Mouse (Mus musculus) MEL (cell line): ENCODE data around the gene Mtpn. TPM values are rescaled to one million over a fixed set of nuclear protein-coding genes. Genes with fewer than 3 reads are reported as not detected.

Experiments
- DNase-seq: peaks from one replicate; pipeline ENCODE4 v3.0.0; 2011; ENCODE audit warnings: low read depth, low spot score
- H3K27ac ChIP-seq: 2 replicates; pipeline ENCODE4 v1.5.1; 2012; ENCODE audit warnings: low read depth, mild to moderate bottlenecking, control low read depth, low read length, moderate library complexity; ENCODE audit not compliant: control insufficient read depth
- H3K27me3 ChIP-seq, 2 experiments: fragments of 150-350 bp in 1 of 2; sonication (generic) in 1 of 2; 2 replicates each; pipeline ENCODE4 v1.6.1; 2012; ENCODE audit warnings: low read length in 2 of 2, mild to moderate bottlenecking in 2 of 2, improper control_type of control experiment in 1 of 2, moderate library complexity in 1 of 2; ENCODE audit not compliant: insufficient read depth in 2 of 2, control insufficient read depth in 1 of 2
- H3K36me3 ChIP-seq, 2 experiments: 2 replicates each; pipeline ENCODE4 v1.6.1; 2012 to 2014; ENCODE audit warnings: low read length in 2 of 2, improper control_type of control experiment in 1 of 2, inconsistent platforms in 1 of 2, mild to moderate bottlenecking in 1 of 2; ENCODE audit not compliant: insufficient read depth in 2 of 2, control insufficient read depth in 1 of 2
- H3K4me1 ChIP-seq, 2 experiments: fragments of 150-350 bp in 1 of 2; sonication (generic) in 1 of 2; 2 replicates each; pipeline ENCODE4 v1.6.1; 2012; ENCODE audit warnings: low read length in 2 of 2, improper control_type of control experiment in 1 of 2, mild to moderate bottlenecking in 1 of 2; ENCODE audit not compliant: insufficient read depth in 2 of 2, control insufficient read depth in 1 of 2
- H3K4me3 ChIP-seq, 2 experiments: fragments of 150-350 bp in 1 of 2; sonication (generic) in 1 of 2; 2 replicates each; pipeline ENCODE4 v1.5.1; 2012; ENCODE audit warnings: low read depth in 2 of 2, low read length in 2 of 2, mild to moderate bottlenecking in 2 of 2, moderate library complexity in 2 of 2, control low read depth in 1 of 2, improper control_type of control experiment in 1 of 2; ENCODE audit not compliant: control insufficient read depth in 1 of 2, insufficient read depth in 1 of 2
- H3K79me2 ChIP-seq: 2 replicates; pipeline ENCODE4 v1.6.1; 2012; ENCODE audit warnings: mild to moderate bottlenecking, low read length, moderate library complexity; ENCODE audit not compliant: control insufficient read depth, poor library complexity, insufficient read depth
- H3K9ac ChIP-seq: 2 replicates; pipeline ENCODE4 v1.6.1; 2012; ENCODE audit warnings: low read depth, mild to moderate bottlenecking, control low read depth, low read length, moderate library complexity; ENCODE audit not compliant: control insufficient read depth, poor library complexity, severe bottlenecking
- H3K9me3 ChIP-seq: fragments of 150-350 bp; sonication (generic); replicated peaks from 2 replicates; pipeline ENCODE4 v1.6.1; 2012; ENCODE audit warnings: mild to moderate bottlenecking, low read length, improper control_type of control experiment, moderate library complexity; ENCODE audit not compliant: insufficient read depth
- CHD2 ChIP-seq: IDR thresholded peaks from 2 replicates; pipeline ENCODE4 v1.6.1; 2011; ENCODE audit warnings: low read length, improper control_type of control experiment
- E2F4 ChIP-seq: IDR thresholded peaks from 2 replicates; pipeline ENCODE4 v1.6.1; 2011; ENCODE audit warnings: low read depth, low read length, improper control_type of control experiment, borderline replicate concordance
- ELF1 ChIP-seq: IDR thresholded peaks from 2 replicates; pipeline ENCODE4 v1.6.1; 2014; ENCODE audit warnings: low read depth, mild to moderate bottlenecking, inconsistent platforms, low read length, improper control_type of control experiment, moderate library complexity
- EP300 ChIP-seq, 2 experiments: IDR thresholded peaks; 2 replicates each; pipeline ENCODE4 v1.6.1; 2011; ENCODE audit warnings: improper control_type of control experiment in 2 of 2, low read length in 2 of 2, low read depth in 1 of 2, mild to moderate bottlenecking in 1 of 2
- ETS1 ChIP-seq: IDR thresholded peaks from 2 replicates; pipeline ENCODE4 v1.6.1; 2012; ENCODE audit warnings: low read depth, mild to moderate bottlenecking, inconsistent platforms, low read length, improper control_type of control experiment, moderate library complexity
- GABPA ChIP-seq: IDR thresholded peaks from 2 replicates; pipeline ENCODE4 v1.6.1; 2012; ENCODE audit warnings: low read depth, mild to moderate bottlenecking, inconsistent platforms, low read length, improper control_type of control experiment, moderate library complexity
- GATA1 ChIP-seq: IDR thresholded peaks from 2 replicates; pipeline ENCODE4 v1.6.1; 2011; ENCODE audit warnings: low read depth, low read length, improper control_type of control experiment
- HCFC1 ChIP-seq: IDR thresholded peaks from 2 replicates; pipeline ENCODE4 v1.6.1; 2012; ENCODE audit warnings: low read depth, mild to moderate bottlenecking, inconsistent platforms, low read length, improper control_type of control experiment, moderate library complexity
- KAT2A ChIP-seq: conservative IDR thresholded peaks from 2 replicates; pipeline ENCODE4 v1.6.1; 2012; ENCODE audit warnings: low read depth, low read length, improper control_type of control experiment, inconsistent platforms
- MAX ChIP-seq: IDR thresholded peaks from 2 replicates; pipeline ENCODE4 v1.6.1; 2011; ENCODE audit warnings: low read length, improper control_type of control experiment
- MAZ ChIP-seq: IDR thresholded peaks from 2 replicates; pipeline ENCODE4 v1.6.1; 2012; ENCODE audit warnings: low read depth, mild to moderate bottlenecking, inconsistent platforms, low read length, improper control_type of control experiment
- MEF2A ChIP-seq: IDR thresholded peaks from 2 replicates; pipeline ENCODE4 v1.6.1; 2014; ENCODE audit warnings: low read depth, mild to moderate bottlenecking, inconsistent platforms, low read length, improper control_type of control experiment; ENCODE audit not compliant: poor library complexity, insufficient replicate concordance, severe bottlenecking; ENCODE audit errors: extremely low read depth
- MXI1 ChIP-seq: IDR thresholded peaks from 2 replicates; pipeline ENCODE4 v1.6.1; 2011; ENCODE audit warnings: mild to moderate bottlenecking, low read depth, low read length, improper control_type of control experiment
- MYB ChIP-seq: IDR thresholded peaks from 2 replicates; pipeline ENCODE4 v1.6.1; 2011; ENCODE audit warnings: mild to moderate bottlenecking, low read depth, low read length, improper control_type of control experiment
- MYC ChIP-seq: IDR thresholded peaks from 2 replicates; pipeline ENCODE4 v1.6.1; 2011; ENCODE audit warnings: low read depth, mild to moderate bottlenecking, low read length, improper control_type of control experiment, moderate library complexity
- NELFE ChIP-seq: IDR thresholded peaks from 2 replicates; pipeline ENCODE4 v1.6.1; 2011; ENCODE audit warnings: low read depth, low read length, improper control_type of control experiment
- POLR2AphosphoS2 ChIP-seq: IDR thresholded peaks from 2 replicates; pipeline ENCODE4 v1.6.1; 2011; ENCODE audit warnings: low read length, improper control_type of control experiment
- POLR2AphosphoS5 ChIP-seq: IDR thresholded peaks from 2 replicates; pipeline ENCODE4 v1.6.1; 2012; ENCODE audit warnings: low read depth, borderline replicate concordance, mild to moderate bottlenecking, inconsistent platforms, low read length, moderate library complexity, mixed read lengths
- RAD21 ChIP-seq: IDR thresholded peaks from 2 replicates; pipeline ENCODE4 v1.6.1; 2011; ENCODE audit warnings: mild to moderate bottlenecking, low read depth, low read length, improper control_type of control experiment
- RCOR1 ChIP-seq: IDR thresholded peaks from 2 replicates; pipeline ENCODE4 v1.6.1; 2012; ENCODE audit warnings: low read depth, mild to moderate bottlenecking, inconsistent platforms, low read length, improper control_type of control experiment
- SIN3A ChIP-seq: IDR thresholded peaks from 2 replicates; pipeline ENCODE4 v1.6.1; 2012; ENCODE audit warnings: low read length, improper control_type of control experiment, inconsistent platforms
- SMC3 ChIP-seq: IDR thresholded peaks from 2 replicates; pipeline ENCODE4 v1.6.1; 2011; ENCODE audit warnings: low read depth, low read length, improper control_type of control experiment
- TAL1 ChIP-seq: IDR thresholded peaks from 2 replicates; pipeline ENCODE4 v1.6.1; 2012; ENCODE audit warnings: mild to moderate bottlenecking, inconsistent platforms, low read length, moderate library complexity, mixed read lengths
- TBP ChIP-seq: IDR thresholded peaks from 2 replicates; pipeline ENCODE4 v1.8.0; 2011; ENCODE audit warnings: low read depth, low read length, improper control_type of control experiment
- TCF12 ChIP-seq: IDR thresholded peaks from 2 replicates; pipeline ENCODE4 v1.6.1; 2014; ENCODE audit warnings: low read depth, mild to moderate bottlenecking, inconsistent platforms, low read length, improper control_type of control experiment, moderate library complexity
- USF1 ChIP-seq: IDR thresholded peaks from 2 replicates; pipeline ENCODE4 v1.6.1; 2014; ENCODE audit warnings: low read depth, mild to moderate bottlenecking, inconsistent platforms, low read length, improper control_type of control experiment, moderate library complexity
- USF2 ChIP-seq, 2 experiments: IDR thresholded peaks; 2 replicates each; pipeline ENCODE4 v1.6.1; 2011 to 2012; ENCODE audit warnings: improper control_type of control experiment in 2 of 2, low read length in 2 of 2, borderline replicate concordance in 1 of 2, inconsistent platforms in 1 of 2, low read depth in 1 of 2, mild to moderate bottlenecking in 1 of 2; ENCODE audit not compliant: insufficient read depth in 1 of 2
- ZKSCAN1 ChIP-seq: IDR thresholded peaks from 2 replicates; pipeline ENCODE4 v1.6.1; 2012; ENCODE audit warnings: low read depth, mild to moderate bottlenecking, inconsistent platforms, low read length, improper control_type of control experiment, moderate library complexity
- ZMIZ1 ChIP-seq: IDR thresholded peaks from 2 replicates; pipeline ENCODE4 v1.6.1; 2012; ENCODE audit warnings: low read depth, mild to moderate bottlenecking, inconsistent platforms, low read length, improper control_type of control experiment, moderate library complexity
- ZNF384 ChIP-seq: IDR thresholded peaks from 2 replicates; pipeline ENCODE4 v1.6.1; 2012; ENCODE audit warnings: low read depth, mild to moderate bottlenecking, inconsistent platforms, low read length, improper control_type of control experiment
- polyA plus RNA-seq, 2 experiments: library from polyadenylated mRNA; stranded (reverse) in 1 of 2; unstranded in 1 of 2; fragments of >175 nt in 1 of 2; fragments of >200 nt in 1 of 2; gene quantifications; 2 replicates each; pipeline versions ENCODE4 v1.2.1 to v1.2.4; 2012; ENCODE audit warnings: low replicate concordance in 2 of 2, low read depth in 1 of 2; ENCODE audit not compliant: insufficient read length in 2 of 2, insufficient read depth in 1 of 2, missing spikeins in 1 of 2
- total RNA-seq: library from RNA; depleted of rRNA; stranded (reverse); fragments of 300-350 nt; gene quantifications from 2 replicates; pipeline ENCODE4 v1.2.3, GENCODE M21; 2012

The Mtpn gene
- total and polyA plus RNA-seq, 3 experiments, result 75.2 to 153 (median 85.4) TPM

DNA sequence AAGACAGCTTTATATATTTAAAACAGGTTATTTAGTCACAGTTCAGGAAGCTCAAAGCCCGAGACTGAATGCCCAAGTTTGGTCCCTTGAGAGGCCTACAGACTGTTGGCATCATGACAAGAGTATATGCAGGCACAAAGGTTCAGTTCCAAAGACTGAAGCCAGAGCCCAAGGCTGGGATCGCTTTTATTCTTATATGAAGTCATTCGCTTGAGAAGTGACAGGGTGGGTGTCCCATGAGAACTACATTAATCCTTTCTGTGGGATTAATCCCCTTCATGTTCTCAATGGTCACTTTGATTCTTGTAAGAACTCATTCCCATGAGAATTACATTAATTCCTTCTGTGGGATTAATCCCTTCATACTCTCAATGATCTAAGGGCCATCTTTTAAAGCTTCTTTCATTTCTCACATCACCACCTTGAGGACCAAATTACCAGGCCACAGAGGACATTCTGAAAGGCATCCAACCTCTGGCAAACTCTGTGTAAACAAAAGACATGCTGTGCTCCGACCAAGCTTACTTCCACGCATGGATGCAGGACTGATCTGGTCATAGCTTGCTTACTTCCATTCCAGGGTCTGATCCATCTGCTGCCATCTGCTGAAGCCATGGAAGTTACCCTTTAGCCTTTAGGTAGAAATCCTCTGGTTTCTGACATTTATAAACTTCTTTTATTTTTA lies 59.9 kb downstream of the Mtpn start:
- no peak for DNase-seq
- H3K27me3 ChIP-seq, result no peaks in the 10 kb centered on the region; a peak in 1 of 4 replicates
- no peak overlapping the region for H3K27ac ChIP-seq
- H3K4me1 ChIP-seq, result no peaks in the 10 kb centered on the region
- no peak overlapping the region for H3K4me3 ChIP-seq
- TF ChIP-seq RAD21 (no peak), KAT2A (no peak), MAX (no peak), POLR2AphosphoS2 (no peak), RCOR1 (no peak), CHD2 (no peak), ETS1 (no peak), ZNF384 (no peak), MAZ (no peak), TBP (no peak), GABPA (no peak), E2F4 (no peak), ZKSCAN1 (no peak), HCFC1 (no peak), TCF12 (no peak), MEF2A (no peak), SIN3A (no peak)
- no peaks in the 10 kb centered on the region for H3K79me2 ChIP-seq
- H3K36me3 ChIP-seq, result no peaks in the 10 kb centered on the region
- no peak overlapping the region for H3K9ac ChIP-seq
- no peaks in the 10 kb centered on the region for H3K9me3 ChIP-seq

DNA sequence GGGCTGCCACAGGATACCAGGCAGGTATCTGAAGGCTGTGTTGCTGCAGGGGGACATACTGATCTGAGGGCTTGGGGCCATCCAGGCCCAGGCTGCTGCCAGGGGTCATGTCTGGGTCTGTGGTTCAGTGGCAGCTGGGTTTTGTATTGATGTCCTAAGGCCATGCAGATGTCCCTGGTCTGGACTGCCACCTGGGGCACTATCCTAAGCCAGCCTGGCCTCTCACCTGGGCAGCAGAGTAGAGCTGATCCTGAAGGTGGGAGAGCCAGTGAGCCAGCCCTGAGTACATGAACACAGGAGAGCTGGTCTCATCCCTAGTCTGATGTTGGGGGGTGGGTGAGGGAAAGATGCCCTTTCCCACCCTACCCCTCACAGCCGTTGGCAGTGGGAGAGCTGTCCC lies 62.9 kb downstream of the Mtpn start:
- Histone ChIP-seq H3K79me2 (no peaks in the 10 kb centered on the region), H3K27ac (no peak overlapping the region), H3K27me3 (no peaks in the 10 kb centered on the region), H3K4me1 (no peaks in the 10 kb centered on the region), H3K9ac (no peak overlapping the region), H3K36me3 (no peaks in the 10 kb centered on the region), H3K4me3 (no peak overlapping the region), H3K9me3 (no peaks in the 10 kb centered on the region)
- no peak for DNase-seq
- no peak for TF ChIP-seq MXI1
- TF ChIP-seq ZMIZ1, result no peak
- no peak for TF ChIP-seq MYC
- TF ChIP-seq ZNF384, result no peak
- no peak for TF ChIP-seq GATA1
- no peak for TF ChIP-seq USF2 (IDR thresholded peaks at IDR 0.05; ENCODE audit: borderline replicate concordance in 1 of 2, insufficient read depth in 1 of 2, low read depth in 1 of 2, low read length in 2 of 2)
- no peak for TF ChIP-seq CHD2
- TF ChIP-seq USF1, result no peak
- TF ChIP-seq RAD21, result no peak
- no peak for TF ChIP-seq ELF1
- no peak for TF ChIP-seq POLR2AphosphoS5
- TF ChIP-seq EP300 (IDR thresholded peaks at IDR 0.05; ENCODE audit: low read depth in 1 of 2, low read length in 2 of 2), result no peak
- no peak for TF ChIP-seq NELFE
- no peak for TF ChIP-seq SMC3
- no peak for TF ChIP-seq TAL1
- TF ChIP-seq MYB, result no peak
- TF ChIP-seq E2F4, result no peak
- no peak for TF ChIP-seq KAT2A
- TF ChIP-seq POLR2AphosphoS2, result no peak
- no peak for TF ChIP-seq RCOR1
